Mouse (Mus musculus) CH12.LX (cell line): ENCODE measurements around the gene Tmem81. TPM values are rescaled to one million over a fixed set of nuclear protein-coding genes. Genes with fewer than 3 reads are reported as not detected.

ENCODE experiments used
- DNase-seq: peaks from one replicate; pipeline ENCODE4 v3.0.0-alpha.2; 2013; ENCODE audit errors: extremely low read depth
- H3K27ac ChIP-seq: 2 replicates; pipeline ENCODE4 v1.5.1; 2012; ENCODE audit warnings: low read depth, mild to moderate bottlenecking, control low read depth, moderate library complexity; ENCODE audit not compliant: insufficient read depth
- H3K27me3 ChIP-seq: replicated peaks from 2 replicates; pipeline ENCODE3; 2012; ENCODE audit warnings: inconsistent platforms
- H3K36me3 ChIP-seq, 2 experiments: replicated peaks in 1 of 2; 2 replicates each; pipeline versions ENCODE3 to v1.6.1; 2012; ENCODE audit warnings: inconsistent platforms in 1 of 2, low read length in 1 of 2, mild to moderate bottlenecking in 1 of 2, mixed read lengths in 1 of 2, moderate library complexity in 1 of 2; ENCODE audit not compliant: control insufficient read depth in 1 of 2, insufficient read depth in 1 of 2
- H3K4me1 ChIP-seq, 2 experiments: 2 replicates each; pipeline ENCODE4 v1.6.1; 2012; ENCODE audit warnings: inconsistent platforms in 1 of 2, moderate library complexity in 1 of 2; ENCODE audit not compliant: insufficient read depth in 2 of 2, control insufficient read depth in 1 of 2
- H3K4me2 ChIP-seq: 2 replicates; pipeline ENCODE4 v1.6.1; 2012; ENCODE audit warnings: low read depth, mild to moderate bottlenecking, control low read depth; ENCODE audit not compliant: poor library complexity, insufficient read depth, severe bottlenecking
- H3K4me3 ChIP-seq, 3 experiments: fragments of 150-350 bp in 1 of 3; sonication (generic) in 1 of 3; replicated peaks in 1 of 3; 2 replicates each; pipeline versions ENCODE3 to v1.5.1; 2011 to 2012; ENCODE audit warnings: low read depth in 2 of 3, low read length in 2 of 3, mild to moderate bottlenecking in 2 of 3, moderate library complexity in 2 of 3, control low read depth in 1 of 3, improper control_type of control experiment in 1 of 3, inconsistent platforms in 1 of 3, mixed read lengths in 1 of 3; ENCODE audit not compliant: poor library complexity in 1 of 3
- H3K79me2 ChIP-seq: replicated peaks from 2 replicates; pipeline ENCODE4 v1.6.1; 2012; ENCODE audit warnings: mild to moderate bottlenecking, moderate library complexity; ENCODE audit not compliant: control insufficient read depth, poor library complexity, insufficient read depth, severe bottlenecking; ENCODE audit errors: extremely low read depth
- H3K9ac ChIP-seq: 2 replicates; pipeline ENCODE4 v1.6.1; 2012; ENCODE audit warnings: low read depth, mild to moderate bottlenecking, control low read depth, moderate library complexity; ENCODE audit not compliant: insufficient read depth
- H3K9me3 ChIP-seq: replicated peaks from 2 replicates; pipeline ENCODE3; 2012; ENCODE audit warnings: low read length, inconsistent platforms, mixed read lengths
- BHLHE40 ChIP-seq: IDR thresholded peaks from 2 replicates; pipeline ENCODE4 v1.6.1; 2011; ENCODE audit warnings: mild to moderate bottlenecking, low read depth, low read length, improper control_type of control experiment
- CHD2 ChIP-seq: IDR thresholded peaks from 2 replicates; pipeline ENCODE4 v1.6.1; 2011; ENCODE audit warnings: low read length, improper control_type of control experiment
- CTCF ChIP-seq, 2 experiments: IDR thresholded peaks in 1 of 2; conservative IDR thresholded peaks in 1 of 2; 2 replicates each; pipeline ENCODE4 v1.5.1; 2011 to 2012; ENCODE audit warnings: low read depth in 2 of 2, low read length in 2 of 2, improper control_type of control experiment in 1 of 2, inconsistent platforms in 1 of 2, mild to moderate bottlenecking in 1 of 2, moderate library complexity in 1 of 2
- E2F4 ChIP-seq: IDR thresholded peaks from 2 replicates; pipeline ENCODE4 v1.6.1; 2011; ENCODE audit warnings: low read depth, low read length, improper control_type of control experiment; ENCODE audit not compliant: insufficient replicate concordance
- ELF1 ChIP-seq: IDR thresholded peaks from 2 replicates; pipeline ENCODE4 v1.6.1; 2014; ENCODE audit warnings: low read depth, mild to moderate bottlenecking, inconsistent platforms, low read length, improper control_type of control experiment
- ETS1 ChIP-seq: conservative IDR thresholded peaks from 2 replicates; pipeline ENCODE4 v1.6.1; 2012; ENCODE audit warnings: low read depth, mild to moderate bottlenecking, inconsistent platforms, low read length, improper control_type of control experiment, moderate library complexity
- GABPA ChIP-seq: IDR thresholded peaks from 2 replicates; pipeline ENCODE4 v1.6.1; 2012; ENCODE audit warnings: low read depth, low read length, improper control_type of control experiment, inconsistent platforms; ENCODE audit not compliant: insufficient replicate concordance
- IRF4 ChIP-seq: IDR thresholded peaks from 2 replicates; pipeline ENCODE4 v1.6.1; 2014; ENCODE audit warnings: low read depth, mild to moderate bottlenecking, inconsistent platforms, low read length, improper control_type of control experiment
- JUN ChIP-seq: IDR thresholded peaks from 2 replicates; pipeline ENCODE4 v1.6.1; 2011; ENCODE audit warnings: low read depth, mild to moderate bottlenecking, low read length, improper control_type of control experiment, moderate library complexity; ENCODE audit not compliant: insufficient read depth
- MAX ChIP-seq: IDR thresholded peaks from 2 replicates; pipeline ENCODE4 v1.6.1; 2011; ENCODE audit warnings: low read length, improper control_type of control experiment
- MAZ ChIP-seq: IDR thresholded peaks from 2 replicates; pipeline ENCODE4 v1.6.1; 2012; ENCODE audit warnings: low read depth, mild to moderate bottlenecking, inconsistent platforms, low read length, improper control_type of control experiment, moderate library complexity
- MXI1 ChIP-seq: IDR thresholded peaks from 2 replicates; pipeline ENCODE4 v1.6.1; 2011; ENCODE audit warnings: mild to moderate bottlenecking, low read depth, low read length, improper control_type of control experiment
- POLR2AphosphoS2 ChIP-seq: IDR thresholded peaks from 2 replicates; pipeline ENCODE4 v1.6.1; 2011; ENCODE audit warnings: low read depth, low read length, improper control_type of control experiment
- SMC3 ChIP-seq: IDR thresholded peaks from 2 replicates; pipeline ENCODE4 v1.6.1; 2011; ENCODE audit warnings: low read depth, low read length, improper control_type of control experiment
- TBP ChIP-seq: conservative IDR thresholded peaks from 2 replicates; pipeline ENCODE4 v1.6.1; 2011; ENCODE audit warnings: low read depth, low read length, improper control_type of control experiment
- TCF12 ChIP-seq: IDR thresholded peaks from 2 replicates; pipeline ENCODE4 v1.6.1; 2014; ENCODE audit warnings: low read depth, mild to moderate bottlenecking, inconsistent platforms, low read length, improper control_type of control experiment
- USF1 ChIP-seq: IDR thresholded peaks from 2 replicates; pipeline ENCODE4 v1.6.1; 2014; ENCODE audit warnings: low read depth, mild to moderate bottlenecking, inconsistent platforms, low read length, improper control_type of control experiment
- ZKSCAN1 ChIP-seq: IDR thresholded peaks from 2 replicates; pipeline ENCODE4 v1.6.1; 2012; ENCODE audit warnings: low read depth, inconsistent platforms, low read length, improper control_type of control experiment, borderline replicate concordance
- ZNF384 ChIP-seq: IDR thresholded peaks from 2 replicates; pipeline ENCODE4 v1.6.1; 2012; ENCODE audit warnings: low read depth, low read length, improper control_type of control experiment, inconsistent platforms
- dilution Hi-C: fragments of 300-500 bp; cut with MboI; formaldehyde crosslinking; loops from 2 replicates; pipeline ENCODE4 v1.14.3; 2020; ENCODE audit warnings: low sequenced_read_pairs; ENCODE audit not compliant: extremely low pct_unique_long_range_greater_than_20kb, extremely low pct_ligation_motif_present
- in situ Hi-C: fragments of 300-500 bp; cut with MboI; formaldehyde crosslinking; loops from 3 replicates; pipeline ENCODE4 v1.14.3; 2019; ENCODE audit warnings: low sequenced_read_pairs, low pct_ligation_motif_present, low pct_unique_long_range_greater_than_20kb, mixed read lengths
- polyA plus RNA-seq: library from polyadenylated mRNA; unstranded; fragments of >175 nt; gene quantifications from 2 replicates; pipeline ENCODE4 v1.2.1, GENCODE M21; 2012; ENCODE audit warnings: low read depth; ENCODE audit not compliant: insufficient read length
- total RNA-seq, 2 experiments: library from RNA; depleted of rRNA; stranded (reverse); fragments of 300-350 nt in 1 of 2; fragments of >200 nt in 1 of 2; gene quantifications; 2 replicates each; pipeline ENCODE4 v1.2.3; 2012 to 2014

Tmem81 gene
- total and polyA plus RNA-seq, 3 experiments, result 2.2 to 3.3 (median 2.8) TPM

DNA sequence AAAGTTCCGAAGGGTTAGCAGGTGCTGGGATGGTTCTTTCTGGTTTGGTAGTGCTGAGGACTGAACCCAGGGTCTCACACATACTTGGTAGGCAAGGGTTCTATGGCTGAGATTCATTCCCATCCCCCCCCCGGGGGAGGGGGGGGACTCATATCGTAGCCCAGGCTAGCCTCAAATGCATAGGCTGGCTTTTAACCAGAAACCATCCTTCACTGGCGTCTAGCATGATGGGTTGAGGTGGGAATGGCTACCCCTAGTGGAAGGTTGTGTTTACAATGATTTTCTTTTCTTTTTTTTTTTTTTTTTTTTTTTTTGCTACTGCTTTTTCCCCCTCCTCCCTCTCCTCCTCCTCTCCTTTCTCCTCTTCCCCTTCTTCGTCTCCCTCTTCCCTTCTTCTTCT lies 33.5 kb upstream of the Tmem81 start:
- Histone ChIP-seq H3K27ac (no peak overlapping the region), H3K9me3 (no peaks in the 10 kb centered on the region)
- DNase-seq, result peak; percentile 23

DNA sequence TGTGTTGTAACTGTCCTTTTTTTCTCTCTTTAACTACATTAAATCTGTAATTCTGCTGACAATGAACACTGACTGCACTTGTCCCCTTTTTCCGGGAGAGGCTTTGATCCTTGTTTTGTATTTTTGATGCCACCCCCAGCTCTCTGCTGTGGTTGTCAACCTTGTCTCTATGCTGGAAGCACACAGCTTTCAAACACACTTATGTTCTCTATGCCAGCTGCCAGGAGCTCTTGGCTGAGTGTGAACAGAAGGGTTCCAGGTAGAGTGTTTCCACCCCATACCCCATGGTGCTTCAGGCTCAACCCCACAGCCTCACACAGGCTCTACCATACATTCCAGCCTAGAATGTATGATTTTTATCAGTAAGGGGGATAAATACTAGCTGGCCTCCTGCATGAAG lies 31.5 kb upstream of the Tmem81 start:
- H3K4me3 ChIP-seq, result no peak overlapping the region
- in situ Hi-C loops, result no loop called here
- TF ChIP-seq ZNF384, result no peak
- TF ChIP-seq JUN, result no peak
- no peak for TF ChIP-seq TCF12
- TF ChIP-seq ZKSCAN1, result no peak
- no peak for TF ChIP-seq MAX
- TF ChIP-seq BHLHE40, result no peak
- TF ChIP-seq ELF1, result no peak
- TF ChIP-seq TBP, result no peak
- no peak for TF ChIP-seq E2F4
- TF ChIP-seq GABPA, result no peak
- TF ChIP-seq, all 38 proteins: peak for 0
- peaks cover 0 to 10% of the 10 kb centered on the region in 2 experiments for H3K36me3 ChIP-seq
- peaks cover 2 to 28% of the 10 kb centered on the region in 2 experiments; a peak in 2 of 4 replicates for H3K4me1 ChIP-seq
- dilution Hi-C loops, result no loop called here
- no peak for DNase-seq
- no peak overlapping the region for H3K9ac ChIP-seq
- no peak overlapping the region for H3K27ac ChIP-seq
- H3K27me3 ChIP-seq, result no peaks in the 10 kb centered on the region
- peaks cover 26% of the 10 kb centered on the region for H3K79me2 ChIP-seq
- H3K9me3 ChIP-seq, result no peaks in the 10 kb centered on the region
- no peak overlapping the region for H3K4me2 ChIP-seq

More for the DNA sequence above, 33.5 kb upstream of the Tmem81 start:
- H3K4me3 ChIP-seq, result no peak overlapping the region
- no peak overlapping the region for H3K9ac ChIP-seq
- no peak overlapping the region for H3K4me2 ChIP-seq
- peaks cover 0 to 17% of the 10 kb centered on the region in 2 experiments for H3K36me3 ChIP-seq
- H3K27me3 ChIP-seq, result no peaks in the 10 kb centered on the region
- dilution Hi-C loops (no loop called here), in situ Hi-C loops (no loop called here)
- peaks cover 8% of the 10 kb centered on the region for H3K79me2 ChIP-seq
- TF ChIP-seq E2F4 (no peak), SMC3 (peak; percentile 27; the same call in 1 of the 2 replicates), ZNF384 (peak; percentile 96), POLR2AphosphoS2 (no peak), ETS1 (no peak), IRF4 (no peak), CHD2 (no peak), MAZ (no peak), CTCF (conservative IDR thresholded peaks at IDR 0.05 in 1 of 2, IDR thresholded peaks at IDR 0.05 in 1 of 2; ENCODE audit: low read depth in 2 of 2, low read length in 2 of 2) (peak in 1 of 2 experiments; percentile 54; a peak in 2 of 4 replicates), USF1 (no peak), MXI1 (no peak)
- H3K4me1 ChIP-seq, result peaks cover 0 to 14% of the 10 kb centered on the region in 2 experiments; a peak in 2 of 4 replicates
